In genomic region chr2:163776661-163777060, GRCm38 (mm10) we compare ENCODE assay signal across 21 mouse cellular contexts. TPM values are rescaled to one million over a fixed set of nuclear protein-coding genes. Genes with fewer than 3 reads are reported as not detected.
"Had no signal": no experiment of that assay in that cellular context is flagged by ENCODE, and none has a peak within 500 bp of the region (broad histone marks: within the 10 kb centered on the region; RNA-seq: fewer than 3 reads in every experiment).

No protein-coding gene starts in this region.

- ATAC-seq: liver, postnatal 0 days; lung, postnatal 0 days; midbrain, embryonic 16.5 days had no signal

- H3K9ac ChIP-seq: liver, embryonic 13.5 days; liver, embryonic 15.5 days; liver, postnatal 0 days; lung, embryonic 15.5 days; neural tube, embryonic 12.5 days; stomach, embryonic 15.5 days had no signal

- H3K36me3 ChIP-seq: liver, embryonic 13.5 days; liver, embryonic 15.5 days; lung, embryonic 15.5 days; neural tube, embryonic 12.5 days; stomach, embryonic 15.5 days had no signal

- H3K4me2 ChIP-seq: liver, embryonic 11.5 days; liver, embryonic 13.5 days; liver, embryonic 15.5 days; lung, embryonic 15.5 days; neural tube, embryonic 12.5 days; stomach, embryonic 15.5 days had no signal

- H3K4me3 ChIP-seq: liver, embryonic 13.5 days; liver, embryonic 15.5 days; lung, embryonic 15.5 days; megakaryocyte, embryonic 14.5 days; neural tube, embryonic 12.5 days; stomach, embryonic 15.5 days had no signal

- H3K4me1 ChIP-seq: liver, embryonic 15.5 days; lung, embryonic 15.5 days; neural tube, embryonic 12.5 days; stomach, embryonic 15.5 days had no signal

- H3K27ac ChIP-seq: liver, embryonic 13.5 days; liver, embryonic 15.5 days; lung, embryonic 15.5 days; macrophage; neural tube, embryonic 12.5 days; stomach, embryonic 15.5 days; stomach, postnatal 0 days had no signal

- DNase-seq: liver; liver, embryonic 13.5 days; liver, postnatal 0 days; lung, adult 2 months; lung, postnatal 14 days; lung, postnatal 36 days; right cerebral cortex, postnatal 14 days; thymus, adult 2 months; thymus, postnatal 36 days had no signal

- H3K27me3 ChIP-seq: lung, embryonic 15.5 days; neural tube, embryonic 12.5 days had no signal

- H3K9me3 ChIP-seq: liver, embryonic 13.5 days; liver, embryonic 15.5 days; lung, embryonic 15.5 days; megakaryocyte, embryonic 14.5 days; neural tube, embryonic 12.5 days; stomach, embryonic 15.5 days had no signal

RNA-seq across cellular contexts. Expression of gene Ccn5, which starts 44.0 kb away (rescaled TPM):
- total RNA-seq: monocyte, adult 5-6 weeks; neutrophil, adult 5-6 weeks had no signal
- polyA plus RNA-seq: liver, embryonic 11.5 days; macrophage; stomach, embryonic 15.5 days had no signal
